Mouse (Mus musculus) myocyte (in vitro differentiated cells): ENCODE measurements around the gene Csmd2. TPM values are rescaled to one million over a fixed set of nuclear protein-coding genes. Genes with fewer than 3 reads are reported as not detected.
"Not testable (repeated sequence)": the region's sequence is repeated elsewhere in the genome, so short reads cannot be mapped to it uniquely, and the experiment has no call there.

ENCODE experiments used
- H3K27me3 ChIP-seq: one replicate; pipeline ENCODE4 v1.6.1; 2011; ENCODE audit not compliant: control insufficient read depth, insufficient read depth, insufficient read length
- H3K36me3 ChIP-seq: one replicate; pipeline ENCODE4 v1.6.1; 2011; ENCODE audit not compliant: control insufficient read depth, insufficient read depth
- H3K4me2 ChIP-seq: one replicate; pipeline ENCODE4 v1.6.1; 2011; ENCODE audit warnings: low read depth, control low read depth
- H3K4me3 ChIP-seq: one replicate; pipeline ENCODE4 v1.5.1; 2011; ENCODE audit warnings: mild to moderate bottlenecking, control low read depth, moderate library complexity
- H3K79me2 ChIP-seq: one replicate; pipeline ENCODE4 v1.6.1; 2011; ENCODE audit not compliant: control insufficient read depth, insufficient read depth
- H3ac ChIP-seq: one replicate; pipeline ENCODE4 v1.6.1; 2011; ENCODE audit not compliant: control insufficient read depth, insufficient read length
- CEBPB ChIP-seq: IDR thresholded peaks from 2 replicates; pipeline ENCODE4 v1.6.1; 2011; ENCODE audit warnings: mild to moderate bottlenecking, moderate library complexity; ENCODE audit not compliant: poor library complexity, insufficient read depth, severe bottlenecking
- E2F4 ChIP-seq: IDR thresholded peaks from one replicate; pipeline ENCODE4 v1.6.1; 2011; ENCODE audit warnings: mild to moderate bottlenecking, control low read depth, moderate library complexity; ENCODE audit not compliant: insufficient read depth
- MAX ChIP-seq: IDR thresholded peaks from one replicate; pipeline ENCODE4 v1.6.1; 2011; ENCODE audit warnings: low read depth, mild to moderate bottlenecking, control low read depth
- MYOD1 ChIP-seq, 3 experiments: IDR thresholded peaks; one replicate each; pipeline ENCODE4 v1.6.1; 2011; ENCODE audit warnings: control low read depth in 2 of 3, low read depth in 2 of 3, mild to moderate bottlenecking in 2 of 3, moderate library complexity in 1 of 3; ENCODE audit not compliant: insufficient read length in 2 of 3, control insufficient read depth in 1 of 3
- MYOG ChIP-seq, 3 experiments: IDR thresholded peaks; one replicate each; pipeline ENCODE4 v1.6.1; 2011; ENCODE audit warnings: control low read depth in 2 of 3, low read depth in 2 of 3, mild to moderate bottlenecking in 2 of 3; ENCODE audit not compliant: insufficient read length in 2 of 3, control insufficient read depth in 1 of 3, insufficient read depth in 1 of 3
- POLR2A ChIP-seq: IDR thresholded peaks from one replicate; pipeline ENCODE4 v1.6.1; 2011; ENCODE audit warnings: low read depth, mild to moderate bottlenecking, control low read depth, moderate library complexity; ENCODE audit not compliant: insufficient read length
- POLR2AphosphoS2 ChIP-seq: IDR thresholded peaks from one replicate; pipeline ENCODE4 v1.6.1; 2011; ENCODE audit warnings: low read depth, control low read depth; ENCODE audit not compliant: insufficient read length
- REST ChIP-seq: IDR thresholded peaks from one replicate; pipeline ENCODE4 v1.6.1; 2011; ENCODE audit warnings: mild to moderate bottlenecking, control low read depth, moderate library complexity; ENCODE audit not compliant: insufficient read depth, insufficient read length
- SRF ChIP-seq: IDR thresholded peaks from one replicate; pipeline ENCODE4 v1.6.1; 2011; ENCODE audit warnings: low read depth; ENCODE audit not compliant: control insufficient read depth, insufficient read length
- TCF12 ChIP-seq: IDR thresholded peaks from one replicate; pipeline ENCODE4 v1.6.1; 2011; ENCODE audit warnings: mild to moderate bottlenecking, control low read depth; ENCODE audit not compliant: poor library complexity, insufficient read depth, severe bottlenecking
- TCF3 ChIP-seq: IDR thresholded peaks from one replicate; pipeline ENCODE4 v1.6.1; 2011; ENCODE audit warnings: low read depth, control low read depth; ENCODE audit not compliant: insufficient read length
- USF1 ChIP-seq: IDR thresholded peaks from one replicate; pipeline ENCODE4 v1.6.1; 2011; ENCODE audit warnings: low read depth, mild to moderate bottlenecking, control low read depth, moderate library complexity
- polyA plus RNA-seq: library from polyadenylated mRNA; unstranded; fragments of >200 nt; fragmentation: generic; extraction: Trizol; gene quantifications from one replicate; pipeline ENCODE4 v1.2.1, GENCODE M21; 2012; ENCODE audit warnings: missing spikeins

Csmd2 gene
- polyA plus RNA-seq, 1 experiment, result not detected

DNA sequence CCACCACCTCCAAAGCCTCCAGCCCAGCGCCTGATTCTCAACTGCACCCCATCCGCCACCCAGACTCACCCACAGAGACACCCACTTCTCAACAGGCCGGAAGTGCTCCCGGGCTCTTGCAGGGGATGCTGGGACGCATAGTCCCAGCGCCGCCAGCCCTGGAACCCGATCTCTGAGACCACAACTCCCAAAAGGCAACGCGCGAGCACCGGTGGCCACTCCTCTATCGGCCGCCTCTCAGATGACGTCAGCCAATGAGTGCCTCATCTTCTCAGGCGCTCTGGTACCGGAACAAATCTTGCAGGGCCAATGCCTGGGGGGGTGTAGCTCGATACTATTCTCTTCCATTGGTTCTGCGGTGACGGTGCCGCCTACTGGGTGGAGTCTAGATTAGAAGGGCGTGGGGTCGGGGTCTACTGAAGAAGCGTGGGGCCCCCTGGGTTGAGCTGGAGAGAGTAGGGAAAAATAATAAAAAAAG is 622.3 kb downstream of the Csmd2 start, which contains the start of gene Zscan20:
Zscan20 (minus strand) TSS at position 174 of the 478 bp plus-strand sequence.
- no peaks in the 10 kb centered on the region for H3K79me2 ChIP-seq
- H3K36me3 ChIP-seq, result no peaks in the 10 kb centered on the region
- no peaks in the 10 kb centered on the region for H3K27me3 ChIP-seq
- H3K4me2 ChIP-seq, result peak within 1 kb of the TSS; percentile 97
- peak; percentile 41 for TF ChIP-seq POLR2AphosphoS2
- TF ChIP-seq USF1, result no peak
- no peak for TF ChIP-seq SRF
- TF ChIP-seq POLR2A, result peak; percentile 71
- TF ChIP-seq E2F4, result no peak
- peak within 1 kb of the TSS; percentile 2 for H3ac ChIP-seq
- H3K4me3 ChIP-seq, result peak within 1 kb of the TSS; percentile 56

DNA sequence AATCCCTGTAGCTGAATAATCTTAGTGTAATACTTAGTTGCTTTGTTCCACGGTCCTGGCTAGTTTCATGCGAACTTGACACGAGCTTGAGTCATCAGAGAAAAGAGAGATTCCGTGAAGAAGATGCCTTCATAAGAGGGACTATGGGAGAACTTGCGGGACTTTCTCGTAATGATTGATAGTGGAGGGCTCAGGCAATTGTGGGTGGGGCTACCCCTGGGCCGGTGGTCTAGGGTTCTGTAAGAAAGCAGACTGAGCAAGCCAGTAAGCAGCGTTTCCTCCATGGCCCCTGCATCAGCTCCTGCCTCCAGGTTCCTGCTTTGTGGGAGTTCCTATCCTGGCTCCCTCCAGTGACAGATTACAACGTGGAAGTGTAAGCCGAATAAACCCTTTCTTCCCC is 623.0 kb downstream of the Csmd2 start:
- Histone ChIP-seq H3K27me3 (no peaks in the 10 kb centered on the region), H3ac (no peak overlapping the region), H3K4me3 (peak overlapping the region; percentile 56), H3K36me3 (no peaks in the 10 kb centered on the region), H3K4me2 (peak overlapping the region; percentile 97), H3K79me2 (no peaks in the 10 kb centered on the region)
- TF ChIP-seq TCF12 (no peak), SRF (no peak), USF1 (no peak), POLR2A (no peak), E2F4 (no peak), REST (no peak), CEBPB (no peak), POLR2AphosphoS2 (no peak), TCF3 (no peak), MAX (no peak), MYOG (IDR thresholded peaks at IDR 0.05; ENCODE audit: control insufficient read depth in 1 of 3, insufficient read depth in 1 of 3, insufficient read length in 2 of 3, low read depth in 2 of 3) (no peak), MYOD1 (IDR thresholded peaks at IDR 0.05; ENCODE audit: control insufficient read depth in 1 of 3, insufficient read length in 2 of 3, low read depth in 2 of 3) (no peak)

DNA sequence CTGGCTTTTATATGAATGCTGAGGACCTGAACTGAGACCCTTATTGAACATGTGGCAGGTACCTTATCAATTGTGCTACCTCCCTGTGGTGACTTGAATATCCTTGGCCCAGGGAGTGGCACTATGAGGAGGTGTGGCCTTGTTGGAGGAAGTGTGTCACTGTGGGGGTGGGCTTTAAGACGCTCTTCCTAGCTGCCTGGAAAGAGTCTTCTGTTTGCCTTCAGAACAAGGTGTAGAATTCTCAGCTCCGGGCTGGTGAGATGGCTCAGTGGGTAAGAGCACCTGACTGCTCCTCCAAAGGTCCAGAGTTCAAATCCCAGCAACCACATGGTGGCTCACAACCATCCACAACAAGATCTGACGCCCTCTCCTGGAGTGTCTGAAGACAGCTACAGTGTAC is 624.1 kb downstream of the Csmd2 start:
- not testable (repeated sequence) for H3ac ChIP-seq, H3K36me3 ChIP-seq, H3K79me2 ChIP-seq, H3K27me3 ChIP-seq, H3K4me3 ChIP-seq, H3K4me2 ChIP-seq

GRCm38 (mm10) chr4:128613326-128613725 is 625.7 kb downstream of the Csmd2 start:
- no peaks in the 10 kb centered on the region for H3K36me3 ChIP-seq
- no peak overlapping the region for H3ac ChIP-seq
- no peak overlapping the region for H3K4me3 ChIP-seq
- no peak overlapping the region for H3K4me2 ChIP-seq
- no peak for TF ChIP-seq MYOD1 (IDR thresholded peaks at IDR 0.05; ENCODE audit: control insufficient read depth in 1 of 3, insufficient read length in 2 of 3, low read depth in 2 of 3)
- TF ChIP-seq TCF3, result no peak
- no peak for TF ChIP-seq MAX
- no peak for TF ChIP-seq USF1
- no peak for TF ChIP-seq E2F4
- TF ChIP-seq SRF, result no peak
- TF ChIP-seq POLR2AphosphoS2, result no peak
- TF ChIP-seq POLR2A, result no peak
- TF ChIP-seq MYOG (IDR thresholded peaks at IDR 0.05; ENCODE audit: control insufficient read depth in 1 of 3, insufficient read depth in 1 of 3, insufficient read length in 2 of 3, low read depth in 2 of 3), result no peak
- no peak for TF ChIP-seq REST
- no peak for TF ChIP-seq TCF12
- no peak for TF ChIP-seq CEBPB
- no peaks in the 10 kb centered on the region for H3K79me2 ChIP-seq
- no peaks in the 10 kb centered on the region for H3K27me3 ChIP-seq

DNA sequence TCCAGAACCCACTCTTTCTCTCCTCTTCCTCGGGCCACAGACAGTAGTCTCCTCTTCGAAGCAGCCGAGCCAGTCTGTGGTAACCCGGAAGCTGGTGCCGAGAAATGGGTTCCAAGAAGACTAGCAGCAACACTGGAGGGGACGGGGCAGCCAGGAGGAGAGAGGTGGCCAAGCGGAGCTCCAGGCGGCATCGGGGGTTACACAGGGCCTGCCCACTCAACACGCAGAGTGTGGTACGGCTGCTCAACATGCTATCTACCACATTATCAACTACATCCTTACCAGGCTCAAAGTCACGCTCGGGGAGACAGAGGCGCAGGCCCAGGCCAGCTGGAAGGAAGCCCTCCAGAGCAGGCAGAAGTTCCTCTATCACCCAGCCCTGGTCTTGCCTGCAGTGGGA is 628.1 kb downstream of the Csmd2 start:
- TF ChIP-seq POLR2AphosphoS2 (no peak), POLR2A (no peak), E2F4 (no peak), USF1 (no peak), TCF3 (no peak), SRF (no peak), CEBPB (no peak), REST (no peak), TCF12 (no peak), MAX (no peak), MYOG (IDR thresholded peaks at IDR 0.05; ENCODE audit: control insufficient read depth in 1 of 3, insufficient read depth in 1 of 3, insufficient read length in 2 of 3, low read depth in 2 of 3) (no peak), MYOD1 (IDR thresholded peaks at IDR 0.05; ENCODE audit: control insufficient read depth in 1 of 3, insufficient read length in 2 of 3, low read depth in 2 of 3) (no peak)
- H3K79me2 ChIP-seq, result no peaks in the 10 kb centered on the region
- no peak overlapping the region for H3ac ChIP-seq
- H3K36me3 ChIP-seq, result no peaks in the 10 kb centered on the region
- no peak overlapping the region for H3K4me3 ChIP-seq
- no peak overlapping the region for H3K4me2 ChIP-seq
- no peaks in the 10 kb centered on the region for H3K27me3 ChIP-seq

Other genes starting within 250 kb of the Csmd2 start
- gene CK137956, start 16.9 kb upstream of the Csmd2 start, polyA plus RNA-seq, result not detected